Mouse (Mus musculus): ENCODE results near the gene Gm5128.
"Not testable (repeated sequence)": the region's sequence is repeated elsewhere in the genome, so short reads cannot be mapped to it uniquely, and the experiment has no call there.

- not testable (repeated sequence) for TF ChIP-seq CTCF (IDR thresholded peaks at IDR 0.05; ENCODE audit: low read depth); EP300 (optimal IDR thresholded peaks at IDR 0.05)
These were observed 30.5 kb downstream of the Gm5128 start for GRCm38 (mm10) chrX:135403578-135403977.
